Mouse (Mus musculus) T-helper 17 cell (primary cell): ENCODE results near the gene Mgll.

Experiments
- in situ Hi-C, 2 experiments: fragments of 300-600 bp; cut with MboI, MseI; formaldehyde crosslinking; loops; 1 replicate in 1 of 2; 2 replicates in 1 of 2; pipeline ENCODE4 v1.15.1; 2025; ENCODE audit warnings: high pct_unique_total_duplicates in 2 of 2

Gene Mgll

DNA sequence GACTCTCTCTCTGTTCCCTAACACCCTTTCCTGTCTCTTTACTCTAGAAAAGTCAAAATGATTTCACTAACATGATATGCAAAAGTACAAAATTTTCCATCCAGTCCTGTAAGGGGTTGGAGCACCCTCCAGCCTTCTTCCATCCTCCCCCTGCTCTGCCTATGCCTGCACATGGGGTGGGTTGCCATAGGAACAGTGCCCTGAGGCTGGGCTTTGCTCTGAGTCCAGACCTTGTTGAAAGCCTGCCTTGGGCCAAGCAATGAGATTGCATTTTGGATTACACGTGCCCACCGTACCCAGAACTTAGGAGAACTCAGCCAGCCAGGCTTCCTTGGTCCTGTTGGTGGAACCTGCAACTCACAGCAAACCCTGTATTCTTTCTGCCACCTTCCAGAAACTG lies 69.0 kb downstream of the Mgll start:
- in situ Hi-C loops, result loop anchor here (5.0 to 10.0 kb wide), 2 partner anchors 51 to 848 kb away; no protein-coding TSS in a partner anchor

DNA sequence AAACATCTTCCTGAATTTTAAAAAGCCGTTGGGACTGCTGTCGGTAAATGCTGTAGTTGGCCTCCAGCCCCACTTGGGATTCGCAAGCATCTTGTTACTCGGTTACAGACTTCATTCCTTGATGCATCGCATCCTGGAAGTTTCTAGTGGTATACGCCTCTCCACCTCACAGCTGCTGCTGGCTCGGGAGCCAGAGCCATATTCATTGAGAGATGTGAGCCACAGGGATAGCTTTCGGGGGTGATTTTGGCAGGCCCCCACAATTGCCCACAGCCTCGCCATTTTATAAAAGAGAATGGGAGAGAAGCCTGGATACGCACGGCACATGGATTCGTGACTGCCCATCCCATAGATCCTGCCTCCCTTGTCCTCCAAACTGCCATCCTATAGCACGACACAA lies 69.7 kb downstream of the Mgll start:
- in situ Hi-C loops, result loop anchor here (5.0 to 10.0 kb wide), 2 partner anchors 52 to 849 kb away; no protein-coding TSS in a partner anchor

DNA sequence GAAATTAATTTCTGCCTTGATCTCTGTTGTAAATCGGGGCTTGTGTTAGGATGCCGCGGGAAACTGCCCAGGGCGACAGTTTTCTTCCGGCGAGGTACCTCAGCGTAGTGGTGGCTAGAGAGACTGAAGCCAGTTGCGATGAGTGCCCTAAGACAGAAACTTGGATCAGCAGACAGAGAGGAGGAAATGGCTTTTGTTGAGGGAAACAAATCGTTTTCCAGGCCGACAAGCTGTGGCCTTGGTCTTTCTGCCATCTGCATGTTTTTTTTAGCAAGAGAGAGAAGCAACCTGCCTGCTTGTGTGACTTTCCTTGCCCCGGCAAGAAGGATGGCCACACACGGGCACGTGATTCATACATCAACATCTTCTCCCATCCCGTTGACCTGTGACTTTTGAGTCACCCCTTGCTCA lies 70.4 kb downstream of the Mgll start:
- in situ Hi-C loops, result loop anchor here (5.0 to 10.0 kb wide), 2 partner anchors 52 to 850 kb away; no protein-coding TSS in a partner anchor

DNA sequence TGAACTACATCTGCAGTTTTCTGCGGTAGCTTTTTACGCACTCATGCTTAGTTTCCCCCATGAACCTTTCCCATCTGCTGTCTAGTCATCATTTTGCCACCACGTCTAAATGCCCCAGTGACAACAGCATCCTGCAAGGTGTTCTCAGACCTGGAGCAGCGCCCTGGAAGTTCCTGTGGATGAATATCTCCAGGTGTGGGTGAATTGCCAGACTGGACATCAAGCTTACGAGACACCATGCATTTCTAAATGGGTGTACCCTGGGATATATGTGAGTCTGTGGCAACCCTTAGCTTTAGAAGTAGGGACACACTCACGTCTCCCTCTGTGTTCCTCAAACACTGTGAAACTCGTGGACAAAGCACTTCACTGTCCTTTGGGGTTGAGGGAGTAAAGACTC lies 76.0 kb downstream of the Mgll start:
- in situ Hi-C loops, result no loop called here

DNA sequence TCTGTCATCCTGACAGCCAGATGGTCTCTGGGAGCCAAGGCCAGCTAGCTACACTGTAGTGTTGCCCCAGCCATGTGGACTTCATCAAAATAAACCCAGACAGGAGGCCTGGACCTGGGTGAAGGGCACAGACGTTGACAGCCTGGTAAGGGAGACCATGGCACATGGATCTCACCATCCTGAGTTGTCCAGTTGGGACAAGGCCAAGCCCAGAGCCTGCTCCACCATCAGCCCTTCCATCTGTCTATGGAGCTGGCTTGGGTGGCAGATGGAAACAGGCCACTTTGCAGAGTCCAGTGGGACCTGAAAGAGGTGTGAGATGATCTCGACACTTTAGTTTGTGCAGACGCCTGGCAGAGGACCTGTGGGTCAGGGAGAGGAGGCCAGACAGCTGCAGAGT lies 76.5 kb downstream of the Mgll start:
- in situ Hi-C loops, result no loop called here

DNA sequence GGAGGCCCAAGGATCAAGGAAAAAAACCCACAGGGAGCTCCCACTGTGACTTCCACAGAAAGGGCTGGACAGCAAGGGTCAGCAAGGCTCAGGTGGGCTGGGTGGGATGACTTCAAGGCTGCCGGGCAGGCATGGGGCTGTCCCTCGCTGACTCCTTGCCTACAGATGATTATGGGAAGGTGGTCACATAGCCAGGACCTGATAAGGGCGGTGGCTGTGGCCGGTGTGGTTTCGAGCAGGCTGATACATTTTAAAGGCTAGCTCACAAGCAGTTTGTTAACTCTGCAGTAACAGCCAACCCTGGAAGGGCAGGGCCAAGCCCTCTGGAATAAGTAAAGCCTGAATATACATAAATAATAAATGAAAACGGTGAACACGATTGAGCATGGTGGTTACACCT lies 78.8 kb downstream of the Mgll start:
- in situ Hi-C loops, result no loop called here

DNA sequence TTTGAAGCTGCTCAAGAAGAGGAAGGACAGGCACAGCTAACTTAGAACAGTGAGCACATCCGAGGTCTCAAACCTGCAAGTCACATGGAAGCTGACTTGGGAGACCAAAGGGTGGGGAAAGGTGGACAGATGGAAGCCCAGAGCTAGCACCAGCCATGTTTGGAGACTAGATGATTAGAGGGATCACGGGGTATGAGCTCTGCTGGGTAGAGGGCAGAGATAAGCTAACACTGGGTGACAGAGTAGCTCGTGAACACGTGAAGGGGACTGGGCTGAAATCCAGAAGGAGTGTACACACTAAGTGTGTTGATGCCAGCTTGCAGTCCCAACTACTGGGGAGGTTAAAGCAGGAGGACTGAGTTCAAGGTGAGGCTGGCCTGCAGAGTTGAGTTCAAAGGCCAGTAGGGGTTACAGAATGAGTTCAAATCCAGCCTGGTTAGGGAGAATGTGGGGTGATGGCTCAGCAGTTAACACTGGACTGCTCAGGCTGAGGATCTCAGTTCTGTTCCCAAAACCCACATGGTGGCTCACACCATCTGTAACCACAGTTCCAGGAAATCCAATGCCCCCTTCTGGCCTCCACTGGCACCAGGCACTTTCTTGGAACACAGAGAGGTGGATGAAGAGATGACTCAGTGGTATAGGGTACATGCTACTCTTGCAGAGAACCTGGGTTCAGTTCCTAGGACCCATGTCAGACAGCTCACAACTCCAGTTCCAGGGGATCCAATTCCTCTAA lies 79.9 kb downstream of the Mgll start:
- in situ Hi-C loops, result no loop called here

DNA sequence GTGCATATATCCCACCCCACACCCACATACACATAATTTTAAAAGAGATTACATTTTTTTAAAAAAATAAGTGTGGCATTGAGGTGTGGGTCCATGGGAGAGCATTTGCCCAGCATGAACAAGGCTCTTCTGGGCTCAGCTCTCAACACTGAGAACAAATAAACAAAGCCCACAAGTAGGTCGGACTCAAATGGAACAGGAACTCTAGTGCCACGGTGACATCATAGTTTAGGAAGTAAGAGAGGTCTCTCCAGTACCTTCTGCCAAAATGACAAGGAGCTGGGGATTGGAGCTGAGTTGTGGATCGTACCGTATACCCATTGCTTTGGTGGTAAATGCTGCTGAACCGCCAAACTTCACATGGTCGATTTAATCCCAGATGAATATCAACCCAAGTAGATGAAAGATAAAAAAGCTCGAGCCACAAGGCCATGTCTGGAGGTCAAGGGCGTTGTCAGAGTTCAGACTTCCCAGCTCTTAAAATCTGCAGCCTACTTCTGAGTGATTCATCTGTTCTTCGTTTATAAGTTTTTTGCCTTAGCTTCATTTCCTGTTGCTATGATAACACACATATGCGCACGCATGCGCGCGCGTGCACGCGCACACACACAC lies 80.9 kb downstream of the Mgll start:
- in situ Hi-C loops, result no loop called here

DNA sequence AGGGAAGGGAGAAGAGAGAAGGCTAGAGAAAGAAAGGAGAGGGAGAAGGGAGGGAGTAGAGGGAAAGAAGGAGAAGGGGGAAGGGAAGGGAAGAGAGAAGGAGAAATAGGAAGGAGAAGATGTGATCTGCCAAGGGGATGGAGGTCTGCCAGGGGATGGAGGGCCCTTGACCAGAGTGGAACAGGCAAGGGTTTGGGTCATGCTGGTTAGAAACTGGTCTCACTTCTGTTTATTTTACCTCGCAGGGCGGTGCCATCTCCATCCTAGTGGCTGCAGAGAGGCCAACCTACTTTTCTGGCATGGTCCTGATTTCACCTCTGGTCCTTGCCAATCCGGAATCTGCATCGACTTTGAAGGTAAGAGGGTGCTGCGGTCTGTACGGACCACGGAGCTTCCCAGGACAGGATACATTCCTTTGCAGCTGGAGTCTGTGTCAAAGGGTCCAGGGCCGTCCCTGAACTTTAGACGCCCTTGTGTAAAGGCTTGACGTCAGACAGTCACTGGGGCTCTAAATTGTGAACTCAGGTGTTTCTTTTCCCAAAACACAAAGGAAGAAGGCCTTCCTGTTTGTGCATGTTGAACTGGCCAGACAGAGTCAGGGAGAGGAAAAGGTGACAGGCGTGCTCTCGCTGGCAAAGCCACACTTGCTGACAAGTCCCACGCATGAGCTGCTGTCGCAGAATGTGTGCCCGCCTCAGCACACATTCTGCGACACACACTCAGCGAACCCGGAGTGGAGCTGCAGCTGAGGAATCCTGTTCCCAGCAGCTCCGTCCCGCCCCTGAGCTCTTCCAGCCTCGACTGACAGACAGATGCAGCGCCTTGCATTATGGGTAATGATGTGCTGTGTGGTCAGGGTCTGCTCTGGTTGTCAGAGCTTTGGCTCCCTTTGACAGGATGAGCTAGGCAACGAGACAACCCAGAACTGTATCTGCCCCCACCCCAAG lies 85.2 kb downstream of the Mgll start:
- in situ Hi-C loops, result no loop called here

DNA sequence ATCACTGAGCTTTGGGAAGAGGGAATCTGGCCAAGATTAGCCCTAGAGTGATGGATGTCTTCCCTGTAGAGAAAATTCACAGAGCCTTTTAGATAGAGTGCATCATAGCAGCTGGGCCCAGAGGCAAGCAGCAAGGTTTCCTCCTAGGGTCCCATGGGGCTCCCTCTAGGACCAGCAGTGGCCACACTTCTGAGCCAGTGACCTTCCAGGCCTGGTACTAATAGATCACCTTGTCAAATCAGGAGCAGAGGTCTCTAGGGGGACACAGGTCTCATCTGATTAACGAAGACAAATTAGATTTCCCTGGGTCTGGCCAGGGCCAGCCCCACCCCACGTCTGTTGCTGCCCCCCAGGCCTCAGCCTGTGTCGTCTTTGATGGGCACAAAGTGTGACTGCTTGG lies 86.1 kb downstream of the Mgll start:
- in situ Hi-C loops, result no loop called here

DNA sequence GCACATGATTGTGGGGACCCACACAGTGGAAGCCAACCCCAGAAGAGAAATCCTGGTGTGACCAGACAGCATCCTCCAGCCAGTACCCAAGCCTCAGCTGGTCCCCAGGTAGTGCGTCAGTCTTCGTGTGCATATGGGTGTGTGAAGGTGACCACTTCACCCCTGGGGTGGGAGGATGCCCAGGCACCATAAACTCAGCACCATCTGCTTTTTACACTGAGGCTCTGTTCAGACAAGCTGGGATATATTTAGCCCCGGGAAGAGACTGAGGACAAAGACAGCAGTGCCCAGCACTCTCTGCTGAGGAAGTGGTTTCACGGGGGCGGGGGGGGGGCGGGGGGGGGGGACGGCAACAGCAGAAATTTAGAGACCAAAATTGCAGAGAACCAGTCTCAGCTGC lies 87.2 kb downstream of the Mgll start:
- in situ Hi-C loops, result no loop called here

DNA sequence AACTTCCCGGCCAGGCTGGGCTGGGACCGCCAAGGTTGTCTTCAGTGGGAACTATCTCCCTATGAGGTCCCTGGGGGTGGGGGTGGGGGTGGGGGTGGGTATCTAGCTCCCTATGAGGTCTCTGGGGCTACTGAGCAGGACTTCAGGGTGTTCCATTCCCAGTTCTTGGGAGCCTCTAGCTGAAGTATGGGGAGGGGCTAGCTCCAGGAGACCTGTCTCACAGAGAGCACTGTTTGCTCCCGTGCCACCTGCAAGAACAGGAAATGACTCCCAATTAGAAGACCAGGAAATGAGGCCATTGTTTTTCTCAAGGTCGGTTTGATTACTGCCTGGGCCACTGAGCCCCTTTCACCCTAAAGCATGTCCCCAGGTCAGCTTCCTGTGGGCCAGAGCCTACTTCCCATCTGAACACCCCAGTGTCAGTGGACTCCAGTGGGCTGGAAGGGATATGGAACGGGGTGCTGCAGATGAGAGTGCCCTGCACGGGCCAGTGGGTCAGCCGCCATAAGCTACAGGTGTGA lies 87.7 kb downstream of the Mgll start:
- in situ Hi-C loops, result no loop called here

DNA sequence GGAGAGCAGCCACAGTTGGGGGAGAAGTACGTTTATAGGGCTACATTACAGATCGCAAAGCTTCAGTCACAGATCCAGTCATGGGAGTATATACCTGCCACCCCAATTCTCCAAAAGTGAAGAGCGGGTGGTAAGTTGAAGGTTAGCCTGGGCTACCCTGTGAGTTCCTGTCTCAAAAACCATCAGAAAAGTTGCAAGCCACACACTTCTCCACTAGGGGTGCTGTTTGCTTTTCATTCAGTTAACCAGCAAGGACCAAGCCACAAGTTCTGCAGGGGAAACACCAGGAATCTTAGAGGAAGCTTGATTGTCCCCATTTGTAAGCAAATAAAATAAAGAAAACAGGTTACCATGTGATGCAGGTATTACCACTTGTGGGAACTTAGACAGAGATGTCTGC lies 88.7 kb downstream of the Mgll start:
- in situ Hi-C loops, result no loop called here

DNA sequence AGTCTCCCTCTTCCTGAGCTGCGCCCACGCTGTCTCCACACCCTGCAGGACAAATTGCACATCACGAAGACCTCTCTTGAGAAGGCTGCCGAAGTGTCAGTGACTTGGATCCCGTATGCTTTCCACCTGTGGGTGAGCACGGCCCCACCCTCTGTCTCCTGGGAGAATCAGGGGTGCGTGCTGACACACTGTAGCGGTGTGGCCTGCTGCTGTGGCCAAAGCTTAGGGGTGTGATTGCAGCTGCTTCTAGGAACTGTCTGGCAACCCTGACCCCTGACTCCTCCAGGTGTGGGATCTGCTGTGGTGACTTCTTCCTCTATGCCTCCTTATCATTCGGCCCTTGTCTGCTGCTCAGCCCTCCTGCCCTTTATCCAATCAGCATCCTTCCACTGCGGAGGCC lies 89.6 kb downstream of the Mgll start:
- in situ Hi-C loops, result no loop called here

DNA sequence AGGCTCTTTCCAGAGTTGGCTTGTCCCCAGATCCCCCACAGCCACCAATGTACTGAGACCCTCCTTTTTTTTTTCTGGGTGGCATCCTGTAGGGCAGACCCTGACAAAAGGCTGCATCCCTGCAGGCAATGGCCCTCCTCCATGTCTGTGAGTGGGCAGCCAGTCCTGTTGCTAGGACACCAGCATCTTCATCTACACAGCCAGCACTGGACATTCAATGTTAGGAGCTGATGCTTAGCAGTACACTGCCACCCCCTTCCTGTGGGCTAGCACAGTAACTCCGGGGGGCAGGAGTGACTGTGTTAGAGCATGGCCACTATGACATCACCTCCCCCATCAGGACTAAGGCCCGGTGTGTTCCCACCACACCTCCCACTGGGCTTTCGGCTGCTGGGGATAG lies 90.8 kb downstream of the Mgll start:
- in situ Hi-C loops, result no loop called here

DNA sequence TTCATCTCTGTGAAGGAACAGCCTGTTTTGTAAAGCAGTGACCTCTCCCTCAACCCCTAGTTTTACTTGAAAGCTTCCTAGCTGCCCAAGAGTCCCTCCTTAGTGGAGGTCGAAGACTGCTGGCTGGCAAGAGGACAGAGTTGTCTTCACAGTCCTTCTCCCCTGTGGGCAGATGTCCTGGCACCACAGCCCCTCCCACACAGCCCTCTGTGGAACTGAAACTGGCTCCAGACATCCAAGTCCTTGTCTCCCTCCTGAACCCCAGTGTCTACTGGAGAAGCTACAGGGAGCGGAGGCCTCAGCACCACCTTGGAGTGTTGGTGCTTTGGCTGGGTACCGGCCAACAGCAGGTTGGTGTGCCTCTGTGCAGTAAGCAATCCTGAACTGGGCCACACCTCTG lies 91.3 kb downstream of the Mgll start:
- in situ Hi-C loops, result no loop called here

DNA sequence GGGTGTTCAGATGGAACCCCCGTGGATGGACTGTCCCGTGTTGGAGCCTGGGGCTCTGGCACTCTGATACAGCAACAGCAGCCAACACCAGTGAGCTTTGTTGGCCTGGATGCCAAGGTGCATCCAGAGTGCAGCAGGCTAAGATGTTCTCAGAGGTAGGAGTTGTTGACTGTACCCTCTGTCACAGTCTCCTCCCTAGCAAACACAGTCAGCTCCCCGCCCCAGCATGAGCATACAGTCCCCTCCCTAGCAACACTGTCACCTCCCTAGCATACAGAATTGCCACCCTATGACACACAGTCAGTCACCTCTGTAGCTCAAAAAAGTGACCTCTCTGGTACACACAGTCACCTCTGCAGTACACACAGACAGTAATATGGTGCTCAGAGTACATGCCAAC lies 92.7 kb downstream of the Mgll start:
- in situ Hi-C loops, result no loop called here

DNA sequence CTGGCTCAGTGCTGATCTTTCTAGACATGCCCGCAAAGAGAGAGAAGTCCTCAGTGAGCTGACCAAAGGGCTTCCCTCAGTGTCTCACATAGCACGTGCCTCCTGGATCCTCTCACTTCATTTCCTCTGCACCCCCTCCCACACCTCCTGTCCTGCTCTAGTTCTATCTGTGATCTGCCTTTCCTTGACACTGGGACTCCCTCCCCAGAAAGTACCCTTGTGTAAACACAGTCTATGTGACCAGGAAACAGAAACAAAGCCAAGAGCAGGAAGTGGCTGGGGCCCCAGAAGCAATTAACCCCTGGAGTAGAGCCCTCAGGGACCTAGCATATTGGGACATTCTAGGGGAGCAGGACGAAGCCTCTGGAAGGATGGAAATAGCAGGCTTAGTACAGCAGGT lies 96.6 kb downstream of the Mgll start:
- in situ Hi-C loops, result no loop called here

DNA sequence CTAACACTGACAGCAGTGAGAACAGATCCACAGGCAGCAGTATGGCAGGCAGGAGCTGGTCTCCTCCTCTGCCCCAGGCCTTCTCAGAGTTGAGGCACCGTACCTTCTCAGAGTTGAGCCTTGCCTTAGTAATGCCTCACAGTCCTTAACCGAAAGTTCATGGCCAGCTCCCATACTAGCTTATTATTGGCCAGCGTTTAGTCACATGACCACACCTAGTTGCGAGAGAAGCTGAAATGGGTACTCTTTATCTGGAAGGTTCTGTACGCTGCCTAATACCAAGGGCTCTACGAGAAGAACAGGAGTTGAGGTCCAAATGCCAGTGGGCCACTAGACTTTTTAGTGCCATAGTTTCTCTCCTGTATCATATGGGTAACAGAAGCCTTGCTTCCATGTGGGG lies 97.1 kb downstream of the Mgll start:
- in situ Hi-C loops, result no loop called here

DNA sequence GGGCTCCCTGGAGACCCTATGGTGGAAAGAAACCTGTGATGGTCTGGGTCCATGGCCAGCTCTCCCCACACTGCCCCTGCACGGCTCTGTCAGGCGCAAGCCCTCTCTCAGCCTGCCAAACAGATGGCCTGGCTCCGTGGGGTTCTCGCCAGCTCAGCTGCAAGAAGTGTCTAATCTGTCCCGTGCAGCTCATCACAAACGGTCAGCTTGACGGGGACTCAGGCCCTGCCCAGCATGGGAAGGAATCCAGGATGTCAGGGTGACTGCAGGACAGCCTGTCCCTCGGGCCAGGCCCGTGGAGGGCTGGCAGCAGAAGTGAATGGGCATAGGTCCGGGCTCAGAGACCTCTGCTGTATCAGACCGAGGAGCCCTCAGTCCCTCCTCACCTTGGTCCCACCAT lies 97.7 kb downstream of the Mgll start:
- in situ Hi-C loops, result no loop called here

DNA sequence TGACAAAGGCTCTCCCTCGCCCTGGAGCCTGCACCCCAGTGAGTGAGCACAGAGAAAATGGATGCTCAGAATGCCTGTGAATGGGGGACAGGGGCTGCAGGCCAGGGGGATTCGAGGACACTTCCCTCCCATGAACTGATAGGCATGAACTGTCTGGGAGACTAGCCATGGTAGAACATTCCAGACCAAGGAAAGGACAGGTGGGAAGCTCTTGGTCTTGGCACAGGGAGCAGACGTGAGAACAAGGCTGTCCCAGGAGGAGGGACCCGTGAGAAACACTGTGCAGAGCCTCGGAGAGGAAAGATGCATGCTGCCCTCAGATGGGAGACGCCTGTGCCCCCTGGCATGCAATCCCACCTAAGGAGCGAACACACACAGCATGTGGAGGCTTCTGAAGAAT lies 100.0 kb downstream of the Mgll start:
- in situ Hi-C loops, result no loop called here

DNA sequence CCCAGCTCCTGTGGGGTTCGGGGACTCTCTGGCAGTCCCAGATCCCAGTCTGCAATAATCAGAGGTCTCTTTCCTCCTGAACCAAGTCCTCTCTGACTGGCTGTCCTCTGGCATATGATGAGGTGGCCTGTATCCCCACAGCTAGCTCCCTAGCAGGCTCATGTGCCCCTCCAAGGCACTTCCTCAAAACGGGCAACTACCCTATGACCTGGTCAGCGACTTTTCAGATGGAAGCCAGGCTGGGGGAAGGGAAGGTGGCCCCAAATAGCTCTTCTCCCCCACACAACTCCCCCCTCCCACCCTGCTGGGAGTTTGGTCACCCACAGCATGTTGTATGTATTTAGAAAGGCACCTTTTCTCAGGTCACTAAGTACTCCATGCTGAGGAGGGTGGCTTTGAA lies 101.9 kb downstream of the Mgll start:
- in situ Hi-C loops, result loop anchor here in 1 of 2 experiments (5.0 kb wide), 1 partner anchor 69 kb away; no protein-coding TSS in a partner anchor
